Mouse (Mus musculus) embryonic fibroblast, embryonic 13.5 days (primary cell): Measurements from ENCODE around the gene Slf2.

Source experiments
- CTCF ChIP-seq: IDR thresholded peaks from 2 replicates; pipeline ENCODE4 v1.5.1; 2011; ENCODE audit warnings: mild to moderate bottlenecking, control low read depth, low read length, moderate library complexity, borderline replicate concordance; ENCODE audit not compliant: insufficient read depth
- POLR2A ChIP-seq: IDR thresholded peaks from 2 replicates; pipeline ENCODE4 v1.6.1; 2011; ENCODE audit warnings: low read depth, mild to moderate bottlenecking, control low read depth, low read length, moderate library complexity

- TF ChIP-seq CTCF, result no peak
- no peak for TF ChIP-seq POLR2A
Observed at GRCm38 (mm10) chr19:44904141-44904720, 26.7 kb upstream of the Slf2 start.
